Mouse (Mus musculus) E14TG2a.4 (cell line): Measurements from ENCODE around the gene Prr5l.

Experiments used
- CTCF ChIP-seq: conservative IDR thresholded peaks from 2 replicates; pipeline ENCODE4 v1.5.1; 2014; ENCODE audit warnings: low read length
- NANOG ChIP-seq: IDR thresholded peaks from 2 replicates; pipeline ENCODE4 v1.6.1; 2014; ENCODE audit warnings: borderline replicate concordance, low read length, mixed read lengths
- POU5F1 ChIP-seq: IDR thresholded peaks from 2 replicates; pipeline ENCODE4 v1.6.1; 2014; ENCODE audit warnings: low read length, borderline replicate concordance

DNA sequence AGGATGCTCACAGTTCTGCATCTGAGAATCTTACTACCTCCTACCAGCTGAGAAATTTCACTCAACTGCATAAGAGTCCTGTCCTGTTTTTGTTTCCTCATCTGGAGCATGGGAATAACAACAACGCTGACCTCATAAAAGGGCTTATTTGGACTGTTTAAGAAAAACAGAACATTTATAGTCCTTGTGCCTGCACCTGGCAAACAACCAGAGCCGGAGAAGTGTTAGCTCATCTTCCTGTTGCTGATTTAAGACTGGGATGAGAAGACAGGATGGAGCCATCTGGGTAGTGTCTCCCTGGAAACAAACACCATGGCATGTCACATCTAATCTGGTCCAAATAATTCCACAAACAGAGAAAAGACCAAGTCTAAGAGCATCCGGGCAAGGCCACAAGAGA lies 149.3 kb downstream of the Prr5l start:
- TF ChIP-seq CTCF (no peak), NANOG (no peak), POU5F1 (no peak)
